Mouse (Mus musculus) E14TG2a.4 (cell line): ENCODE data around the gene Syt10.

Experiments used
- CTCF ChIP-seq: conservative IDR thresholded peaks from 2 replicates; pipeline ENCODE4 v1.5.1; 2014; ENCODE audit warnings: low read length
- NANOG ChIP-seq: IDR thresholded peaks from 2 replicates; pipeline ENCODE4 v1.6.1; 2014; ENCODE audit warnings: borderline replicate concordance, low read length, mixed read lengths

- no peak for TF ChIP-seq CTCF
- no peak for TF ChIP-seq NANOG
These were observed 37.3 kb upstream of the Syt10 start for GRCm38 (mm10) chr15:89878981-89879380.
